Mouse (Mus musculus): ENCODE data around the gene Pde4d. TPM values are rescaled to one million over a fixed set of nuclear protein-coding genes. Genes with fewer than 3 reads are reported as not detected.
A peak's percentile ranks its signal among the peaks of the same experiment; 100 is the strongest.

The Pde4d gene
- polyA plus RNA-seq (2014; fragmentation: Nextera tagmentation; extraction: Ambion mirVana): 25.2 and 32.1 TPM in 2 replicates

- H3K9me3 ChIP-seq (ENCODE audit: control insufficient read depth, low read length): no peaks in the 10 kb centered on the region
- WGBS: 59% methylated on average over 10 of the region's 10 CpGs
- no peaks in the 10 kb centered on the region for H3K36me3 ChIP-seq (ENCODE audit: control insufficient read depth, insufficient read depth, low read length)
- H3K4me2 ChIP-seq (ENCODE audit: low read depth, low read length): no peak within 1 kb of the TSS
- H3K27me3 ChIP-seq (ENCODE audit: control insufficient read depth, insufficient read depth, low read length): no peaks in the 10 kb centered on the region
- ATAC-seq (ENCODE audit: low read depth): no peak
- no peak within 1 kb of the TSS for H3K4me3 ChIP-seq (ENCODE audit: low read depth, low read length)
- no peak within 1 kb of the TSS for H3K9ac ChIP-seq (replicated peaks; ENCODE audit: low read depth, low read length)
- no peak within 1 kb of the TSS for H3K27ac ChIP-seq (ENCODE audit: low read depth, low read length)
- H3K4me1 ChIP-seq (ENCODE audit: control insufficient read depth, insufficient read depth, low read length): no peaks in the 10 kb centered on the region
Measured at GRCm38 (mm10) chr13:108449116-108450097, at the start of gene Pde4d. Gene Pde4d, plus strand, starts transcription at chr13:108449948.

- Histone ChIP-seq H3K27me3 (ENCODE audit: control insufficient read depth, insufficient read depth, low read length) (no peaks in the 10 kb centered on the region), H3K4me1 (ENCODE audit: control insufficient read depth, insufficient read depth, low read length) (no peaks in the 10 kb centered on the region), H3K27ac (ENCODE audit: low read depth, low read length) (no peak overlapping the region), H3K9ac (replicated peaks; ENCODE audit: low read depth, low read length) (no peak overlapping the region), H3K9me3 (ENCODE audit: control insufficient read depth, low read length) (no peaks in the 10 kb centered on the region), H3K36me3 (ENCODE audit: control insufficient read depth, insufficient read depth, low read length) (no peaks in the 10 kb centered on the region), H3K4me2 (ENCODE audit: low read depth, low read length) (no peak overlapping the region), H3K4me3 (ENCODE audit: low read depth, low read length) (no peak overlapping the region)
- ATAC-seq (ENCODE audit: low read depth): no peak
- WGBS: 96% methylated on average over 5 of the region's 5 CpGs
Measured at GRCm38 (mm10) chr13:108403197-108403596, 46.6 kb upstream of the Pde4d start.

- Histone ChIP-seq H3K36me3 (ENCODE audit: control insufficient read depth, insufficient read depth, low read length) (no peaks in the 10 kb centered on the region), H3K27ac (ENCODE audit: low read depth, low read length) (no peak overlapping the region), H3K9ac (replicated peaks; ENCODE audit: low read depth, low read length) (no peak overlapping the region), H3K27me3 (ENCODE audit: control insufficient read depth, insufficient read depth, low read length) (no peaks in the 10 kb centered on the region), H3K4me3 (ENCODE audit: low read depth, low read length) (no peak overlapping the region), H3K4me1 (ENCODE audit: control insufficient read depth, insufficient read depth, low read length) (no peaks in the 10 kb centered on the region), H3K4me2 (ENCODE audit: low read depth, low read length) (no peak overlapping the region), H3K9me3 (ENCODE audit: control insufficient read depth, low read length) (no peaks in the 10 kb centered on the region)
- 87% methylated on average over 4 of the region's 4 CpGs for WGBS
- no peak for ATAC-seq (ENCODE audit: low read depth)
Measured at GRCm38 (mm10) chr13:108404372-108404771, 45.4 kb upstream of the Pde4d start.

GRCm38 (mm10) chr13:108415464-108415863, 34.3 kb upstream of the Pde4d start:
- Histone ChIP-seq H3K4me2 (ENCODE audit: low read depth, low read length) (no peak overlapping the region), H3K4me3 (ENCODE audit: low read depth, low read length) (no peak overlapping the region), H3K9ac (replicated peaks; ENCODE audit: low read depth, low read length) (no peak overlapping the region), H3K36me3 (ENCODE audit: control insufficient read depth, insufficient read depth, low read length) (no peaks in the 10 kb centered on the region), H3K27me3 (ENCODE audit: control insufficient read depth, insufficient read depth, low read length) (no peaks in the 10 kb centered on the region), H3K9me3 (ENCODE audit: control insufficient read depth, low read length) (no peaks in the 10 kb centered on the region), H3K27ac (ENCODE audit: low read depth, low read length) (no peak overlapping the region), H3K4me1 (ENCODE audit: control insufficient read depth, insufficient read depth, low read length) (no peaks in the 10 kb centered on the region)
- peak; percentile 17; the same call in 1 of the 2 replicates for ATAC-seq (ENCODE audit: low read depth)
- 70% methylated on average over 2 of the region's 2 CpGs for WGBS

- H3K4me3 ChIP-seq (ENCODE audit: low read depth, low read length): no peak overlapping the region
- no peaks in the 10 kb centered on the region for H3K9me3 ChIP-seq (ENCODE audit: control insufficient read depth, low read length)
- no peaks in the 10 kb centered on the region for H3K27me3 ChIP-seq (ENCODE audit: control insufficient read depth, insufficient read depth, low read length)
- H3K4me2 ChIP-seq (ENCODE audit: low read depth, low read length): no peak overlapping the region
- no peak overlapping the region for H3K27ac ChIP-seq (ENCODE audit: low read depth, low read length)
- 96% methylated on average over 1 of the region's 1 CpGs for WGBS
- ATAC-seq (ENCODE audit: low read depth): no peak
- no peaks in the 10 kb centered on the region for H3K4me1 ChIP-seq (ENCODE audit: control insufficient read depth, insufficient read depth, low read length)
- H3K9ac ChIP-seq (replicated peaks; ENCODE audit: low read depth, low read length): no peak overlapping the region
- H3K36me3 ChIP-seq (ENCODE audit: control insufficient read depth, insufficient read depth, low read length): no peaks in the 10 kb centered on the region
Measured at GRCm38 (mm10) chr13:108418741-108419507, 30.8 kb upstream of the Pde4d start.

- Histone ChIP-seq H3K4me3 (ENCODE audit: low read depth, low read length) (no peak overlapping the region), H3K4me2 (ENCODE audit: low read depth, low read length) (no peak overlapping the region), H3K9ac (replicated peaks; ENCODE audit: low read depth, low read length) (no peak overlapping the region), H3K27me3 (ENCODE audit: control insufficient read depth, insufficient read depth, low read length) (no peaks in the 10 kb centered on the region), H3K36me3 (ENCODE audit: control insufficient read depth, insufficient read depth, low read length) (no peaks in the 10 kb centered on the region), H3K4me1 (ENCODE audit: control insufficient read depth, insufficient read depth, low read length) (no peaks in the 10 kb centered on the region), H3K27ac (ENCODE audit: low read depth, low read length) (no peak overlapping the region), H3K9me3 (ENCODE audit: control insufficient read depth, low read length) (no peaks in the 10 kb centered on the region)
- WGBS: 76% methylated on average over 5 of the region's 5 CpGs
- ATAC-seq (ENCODE audit: low read depth): no peak
Measured at GRCm38 (mm10) chr13:108426322-108426721, 23.4 kb upstream of the Pde4d start.

GRCm38 (mm10) chr13:108428809-108429208, 20.9 kb upstream of the Pde4d start:
- no peak overlapping the region for H3K4me2 ChIP-seq (ENCODE audit: low read depth, low read length)
- no peak overlapping the region for H3K27ac ChIP-seq (ENCODE audit: low read depth, low read length)
- H3K9ac ChIP-seq (replicated peaks; ENCODE audit: low read depth, low read length): no peak overlapping the region
- H3K27me3 ChIP-seq (ENCODE audit: control insufficient read depth, insufficient read depth, low read length): no peaks in the 10 kb centered on the region
- H3K36me3 ChIP-seq (ENCODE audit: control insufficient read depth, insufficient read depth, low read length): no peaks in the 10 kb centered on the region
- H3K4me1 ChIP-seq (ENCODE audit: control insufficient read depth, insufficient read depth, low read length): no peaks in the 10 kb centered on the region
- ATAC-seq (ENCODE audit: low read depth): peak; percentile 56; the same call in 1 of the 2 replicates
- WGBS: 55% methylated on average over 6 of the region's 6 CpGs
- H3K4me3 ChIP-seq (ENCODE audit: low read depth, low read length): no peak overlapping the region
- no peaks in the 10 kb centered on the region for H3K9me3 ChIP-seq (ENCODE audit: control insufficient read depth, low read length)

- Histone ChIP-seq H3K27me3 (ENCODE audit: control insufficient read depth, insufficient read depth, low read length) (no peaks in the 10 kb centered on the region), H3K36me3 (ENCODE audit: control insufficient read depth, insufficient read depth, low read length) (no peaks in the 10 kb centered on the region), H3K9me3 (ENCODE audit: control insufficient read depth, low read length) (no peaks in the 10 kb centered on the region), H3K27ac (ENCODE audit: low read depth, low read length) (no peak overlapping the region), H3K4me2 (ENCODE audit: low read depth, low read length) (no peak overlapping the region), H3K4me3 (ENCODE audit: low read depth, low read length) (no peak overlapping the region), H3K9ac (replicated peaks; ENCODE audit: low read depth, low read length) (no peak overlapping the region), H3K4me1 (ENCODE audit: control insufficient read depth, insufficient read depth, low read length) (no peaks in the 10 kb centered on the region)
- WGBS: 49% methylated on average over 2 of the region's 2 CpGs
- no peak for ATAC-seq (ENCODE audit: low read depth)
Measured at GRCm38 (mm10) chr13:108429623-108430022, 20.1 kb upstream of the Pde4d start.

- no peak overlapping the region for H3K4me3 ChIP-seq (ENCODE audit: low read depth, low read length)
- no peaks in the 10 kb centered on the region for H3K27me3 ChIP-seq (ENCODE audit: control insufficient read depth, insufficient read depth, low read length)
- H3K9me3 ChIP-seq (ENCODE audit: control insufficient read depth, low read length): no peaks in the 10 kb centered on the region
- no peak for ATAC-seq (ENCODE audit: low read depth)
- no peak overlapping the region for H3K27ac ChIP-seq (ENCODE audit: low read depth, low read length)
- H3K9ac ChIP-seq (replicated peaks; ENCODE audit: low read depth, low read length): no peak overlapping the region
- 97% methylated on average over 3 of the region's 3 CpGs for WGBS
- H3K4me1 ChIP-seq (ENCODE audit: control insufficient read depth, insufficient read depth, low read length): no peaks in the 10 kb centered on the region
- H3K36me3 ChIP-seq (ENCODE audit: control insufficient read depth, insufficient read depth, low read length): no peaks in the 10 kb centered on the region
- H3K4me2 ChIP-seq (ENCODE audit: low read depth, low read length): no peak overlapping the region
Measured at GRCm38 (mm10) chr13:108431776-108432175, 18.0 kb upstream of the Pde4d start.

All from neural tube, embryonic 14.5 days (tissue).